Mouse (Mus musculus): Measurements from ENCODE around the gene Plekhg4. TPM values are rescaled to one million over a fixed set of nuclear protein-coding genes. Genes with fewer than 3 reads are reported as not detected.

Plekhg4 gene
- total and polyA plus RNA-seq, 3 experiments: 0.44 to 1.1 (median 0.54) TPM

GRCm38 (mm10) chr8:105389096-105389495, 16.0 kb downstream of the Plekhg4 start:
- Histone ChIP-seq H3K4me2 (ENCODE audit: insufficient read depth, low read depth, poor library complexity, severe bottlenecking) (no peak overlapping the region), H3K27me3 (replicated peaks) (no peaks in the 10 kb centered on the region), H3K9ac (ENCODE audit: insufficient read depth, low read depth) (no peak overlapping the region), H3K4me3 (replicated peaks in 1 of 3; ENCODE audit: low read depth in 2 of 3, low read length in 2 of 3, poor library complexity in 1 of 3) (no peak overlapping the region), H3K36me3 (replicated peaks in 1 of 2; ENCODE audit: control insufficient read depth in 1 of 2, insufficient read depth in 1 of 2, low read length in 1 of 2) (no peaks in the 10 kb centered on the region), H3K9me3 (replicated peaks; ENCODE audit: low read length) (no peaks in the 10 kb centered on the region), H3K79me2 (replicated peaks; ENCODE audit: control insufficient read depth, extremely low read depth, insufficient read depth, poor library complexity, severe bottlenecking) (no peaks in the 10 kb centered on the region), H3K4me1 (ENCODE audit: control insufficient read depth in 1 of 2, insufficient read depth in 2 of 2) (peaks cover 16 to 41% of the 10 kb centered on the region in 2 experiments), H3K27ac (ENCODE audit: insufficient read depth, low read depth) (no peak overlapping the region)
- DNase-seq (ENCODE audit: extremely low read depth): no peak
- dilution Hi-C loops (cut with MboI; ENCODE audit: extremely low pct_ligation_motif_present, extremely low pct_unique_long_range_greater_than_20kb, low sequenced_read_pairs): no loop called here
- in situ Hi-C loops (cut with MboI; ENCODE audit: low pct_ligation_motif_present, low pct_unique_long_range_greater_than_20kb, low sequenced_read_pairs): loop anchor here (5.0 kb wide), 1 partner anchor 37 kb away; no protein-coding TSS in a partner anchor
- no peak for TF ChIP-seq KAT2A (IDR thresholded peaks at IDR 0.05; ENCODE audit: insufficient replicate concordance, low read length)
- no peak for TF ChIP-seq HCFC1 (IDR thresholded peaks at IDR 0.05; ENCODE audit: low read depth, low read length)
- no peak for TF ChIP-seq MYC (IDR thresholded peaks at IDR 0.05; ENCODE audit: low read depth, low read length)
- TF ChIP-seq MXI1 (IDR thresholded peaks at IDR 0.05; ENCODE audit: low read depth, low read length): no peak
- TF ChIP-seq ELF1 (IDR thresholded peaks at IDR 0.05; ENCODE audit: low read depth, low read length): no peak
- no peak for TF ChIP-seq ZKSCAN1 (IDR thresholded peaks at IDR 0.05; ENCODE audit: borderline replicate concordance, low read depth, low read length)

- peaks cover 3% of the 10 kb centered on the region for H3K9me3 ChIP-seq (replicated peaks; ENCODE audit: low read length)
- peak overlapping the region; percentile 78 for H3K27ac ChIP-seq (ENCODE audit: insufficient read depth, low read depth)
- dilution Hi-C loops (cut with MboI; ENCODE audit: extremely low pct_ligation_motif_present, extremely low pct_unique_long_range_greater_than_20kb, low sequenced_read_pairs): no loop called here
- peak overlapping the region in 1 of 3 experiments; percentile 34 for H3K4me3 ChIP-seq (replicated peaks in 1 of 3; ENCODE audit: low read depth in 2 of 3, low read length in 2 of 3, poor library complexity in 1 of 3)
- peak overlapping the region; percentile 14 for H3K4me2 ChIP-seq (ENCODE audit: insufficient read depth, low read depth, poor library complexity, severe bottlenecking)
- peaks cover 24 to 47% of the 10 kb centered on the region in 2 experiments for H3K4me1 ChIP-seq (ENCODE audit: control insufficient read depth in 1 of 2, insufficient read depth in 2 of 2)
- DNase-seq (ENCODE audit: extremely low read depth): peak; percentile 43
- H3K27me3 ChIP-seq (replicated peaks): no peaks in the 10 kb centered on the region
- 0 out of 2 replicates have a peak overlapping the region, but pooled peaks have one; percentile 13 for H3K9ac ChIP-seq (ENCODE audit: insufficient read depth, low read depth)
- no peaks in the 10 kb centered on the region for H3K79me2 ChIP-seq (replicated peaks; ENCODE audit: control insufficient read depth, extremely low read depth, insufficient read depth, poor library complexity, severe bottlenecking)
- in situ Hi-C loops (cut with MboI; ENCODE audit: low pct_ligation_motif_present, low pct_unique_long_range_greater_than_20kb, low sequenced_read_pairs): no loop called here
- no peaks in the 10 kb centered on the region for H3K36me3 ChIP-seq (replicated peaks in 1 of 2; ENCODE audit: control insufficient read depth in 1 of 2, insufficient read depth in 1 of 2, low read length in 1 of 2)
- no peak for TF ChIP-seq JUND (conservative IDR thresholded peaks at IDR 0.05; ENCODE audit: low read depth, low read length)
- no peak for TF ChIP-seq ZMIZ1 (IDR thresholded peaks at IDR 0.05; ENCODE audit: low read depth, low read length)
- no peak for TF ChIP-seq MAZ (IDR thresholded peaks at IDR 0.05; ENCODE audit: low read depth, low read length)
- no peak for TF ChIP-seq NRF1 (IDR thresholded peaks at IDR 0.05; ENCODE audit: low read depth, low read length)
- no peak for TF ChIP-seq RAD21 (IDR thresholded peaks at IDR 0.05; ENCODE audit: low read depth, low read length)
- no peak for TF ChIP-seq PAX5 (IDR thresholded peaks at IDR 0.05; ENCODE audit: low read length)
- TF ChIP-seq POLR2AphosphoS2 (IDR thresholded peaks at IDR 0.05; ENCODE audit: low read depth, low read length): no peak
- TF ChIP-seq HCFC1 (IDR thresholded peaks at IDR 0.05; ENCODE audit: low read depth, low read length): no peak; the same call in 1 of the 2 replicates
- TF ChIP-seq ETS1 (conservative IDR thresholded peaks at IDR 0.05; ENCODE audit: low read depth, low read length): peak; percentile 47
- TF ChIP-seq MEF2A (IDR thresholded peaks at IDR 0.05; ENCODE audit: borderline replicate concordance, low read depth, low read length): 0 out of 2 replicates have a peak, but pooled peaks have one; percentile 48
- peak; percentile 64 for TF ChIP-seq BHLHE40 (IDR thresholded peaks at IDR 0.05; ENCODE audit: low read depth, low read length)
- TF ChIP-seq ELF1 (IDR thresholded peaks at IDR 0.05; ENCODE audit: low read depth, low read length): peak; percentile 83
- peak; percentile 70 for TF ChIP-seq RCOR1 (conservative IDR thresholded peaks at IDR 0.05; ENCODE audit: low read depth, low read length)
- TF ChIP-seq USF2 (conservative IDR thresholded peaks at IDR 0.05; ENCODE audit: low read depth, low read length): no peak
- peak; percentile 90 for TF ChIP-seq IRF4 (IDR thresholded peaks at IDR 0.05; ENCODE audit: low read depth, low read length)
- peak; percentile 52; the same call in 1 of the 2 replicates for TF ChIP-seq SIN3A (IDR thresholded peaks at IDR 0.05; ENCODE audit: low read length)
- no peak for TF ChIP-seq CTCF (conservative IDR thresholded peaks at IDR 0.05 in 1 of 2, IDR thresholded peaks at IDR 0.05 in 1 of 2; ENCODE audit: low read depth in 2 of 2, low read length in 2 of 2)
- no peak for TF ChIP-seq E2F4 (IDR thresholded peaks at IDR 0.05; ENCODE audit: insufficient replicate concordance, low read depth, low read length)
- no peak for TF ChIP-seq KAT2A (IDR thresholded peaks at IDR 0.05; ENCODE audit: insufficient replicate concordance, low read length)
- no peak for TF ChIP-seq ZNF384 (IDR thresholded peaks at IDR 0.05; ENCODE audit: low read depth, low read length)
- no peak for TF ChIP-seq MAFK (IDR thresholded peaks at IDR 0.05; ENCODE audit: insufficient replicate concordance, low read length)
- TF ChIP-seq POLR2A (IDR thresholded peaks at IDR 0.05; ENCODE audit: low read depth, low read length): 0 out of 2 replicates have a peak, but pooled peaks have one; percentile 18
- no peak for TF ChIP-seq NELFE (IDR thresholded peaks at IDR 0.05; ENCODE audit: low read depth, low read length)
- TF ChIP-seq EP300 (IDR thresholded peaks at IDR 0.05; ENCODE audit: low read length): peak; percentile 91
- TF ChIP-seq GABPA (IDR thresholded peaks at IDR 0.05; ENCODE audit: insufficient replicate concordance, low read depth, low read length): no peak
- no peak for TF ChIP-seq UBTF (IDR thresholded peaks at IDR 0.05; ENCODE audit: low read depth, low read length)
- 0 out of 2 replicates have a peak, but pooled peaks have one; percentile 40 for TF ChIP-seq TBP (conservative IDR thresholded peaks at IDR 0.05; ENCODE audit: low read depth, low read length)
- TF ChIP-seq ZKSCAN1 (IDR thresholded peaks at IDR 0.05; ENCODE audit: borderline replicate concordance, low read depth, low read length): no peak
- peak; percentile 64 for TF ChIP-seq MYC (IDR thresholded peaks at IDR 0.05; ENCODE audit: low read depth, low read length)
Measured at GRCm38 (mm10) chr8:105393089-105393787, 20.2 kb downstream of the Plekhg4 start.

All from CH12.LX (cell line).